Mouse (Mus musculus) left cerebral cortex, adult 2 months (tissue): ENCODE measurements at regions not wholly inside any gene's neighbourhood (a gene's known extent, or its start where the extent isn't known, plus 50 kb on each side); places are given as distances from the start of the nearest gene placed in this dataset.
"Not testable (repeated sequence)": the region's sequence is repeated elsewhere in the genome, so short reads cannot be mapped to it uniquely, and the experiment has no call there.

Experiments
- DNase-seq, 2 experiments: peaks; one replicate each; pipeline ENCODE4 v3.0.0; 2021 to 2022; ENCODE audit warnings: low spot score in 2 of 2, mixed read lengths in 1 of 2; ENCODE audit errors: extremely low spot score in 1 of 2
- H3K27ac ChIP-seq: fragments of 200-600 bp; 2 replicates; pipeline ENCODE4 v1.8.1; 2022
- H3K4me3 ChIP-seq: fragments of 200-600 bp; 2 replicates; pipeline ENCODE4 v1.8.1; 2022
- CTCF ChIP-seq: fragments of 200-600 bp; IDR thresholded peaks from 2 replicates; pipeline ENCODE4 v1.8.1; 2022; ENCODE audit warnings: antibody characterized with exemption, mild to moderate bottlenecking, moderate library complexity
- intact Hi-C: fragments of 180-260 bp; cut with DNase I; formaldehyde crosslinking; loops from one replicate; pipeline ENCODE4 v1.15.1; 2025

- no peak for TF ChIP-seq CTCF
- no peak for DNase-seq
- Histone ChIP-seq H3K4me3 (no peak overlapping the region), H3K27ac (no peak overlapping the region)
- intact Hi-C loops = no loop called here
Observed at GRCm38 (mm10) chr1:16904690-16905089, 811.6 kb upstream of the 4930444P10Rik start.

- DNase-seq, H3K27ac ChIP-seq, intact Hi-C loops, H3K4me3 ChIP-seq: not testable (repeated sequence)
Observed at GRCm38 (mm10) chr1:16868383-16868782, 775.3 kb upstream of the 4930444P10Rik start.

- H3K4me3 ChIP-seq, DNase-seq, intact Hi-C loops, H3K27ac ChIP-seq: not testable (repeated sequence)
Observed at GRCm38 (mm10) chr1:16867086-16867835, 774.1 kb upstream of the 4930444P10Rik start.

GRCm38 (mm10) chr1:16837111-16837510 is 744.0 kb upstream of the 4930444P10Rik start:
- Histone ChIP-seq H3K27ac (no peak overlapping the region), H3K4me3 (no peak overlapping the region)
- intact Hi-C loops = no loop called here
- no peak for TF ChIP-seq CTCF
- no peak for DNase-seq

GRCm38 (mm10) chr1:16824709-16825108 is 731.6 kb upstream of the 4930444P10Rik start:
- H3K4me3 ChIP-seq, DNase-seq, H3K27ac ChIP-seq, intact Hi-C loops: not testable (repeated sequence)

GRCm38 (mm10) chr1:16824057-16824456 is 730.9 kb upstream of the 4930444P10Rik start:
- intact Hi-C loops = no loop called here

GRCm38 (mm10) chr1:16821186-16821585 is 728.1 kb upstream of the 4930444P10Rik start:
- DNase-seq = no peak
- Histone ChIP-seq H3K27ac (no peak overlapping the region), H3K4me3 (no peak overlapping the region)
- intact Hi-C loops = no loop called here
- no peak for TF ChIP-seq CTCF

More at GRCm38 (mm10) chr1:16824057-16824456, 730.9 kb upstream of the 4930444P10Rik start:
- H3K27ac ChIP-seq = no peak overlapping the region
- TF ChIP-seq CTCF = no peak
- DNase-seq = no peak
- no peak overlapping the region for H3K4me3 ChIP-seq

- intact Hi-C loops = no loop called here
- DNase-seq = no peak
- no peak for TF ChIP-seq CTCF
- no peak overlapping the region for H3K27ac ChIP-seq
- no peak overlapping the region for H3K4me3 ChIP-seq
Observed at GRCm38 (mm10) chr1:16816572-16816971, 723.4 kb upstream of the 4930444P10Rik start.

- no peak overlapping the region for H3K4me3 ChIP-seq
- H3K27ac ChIP-seq = no peak overlapping the region
- intact Hi-C loops = no loop called here
- TF ChIP-seq CTCF = no peak
- no peak for DNase-seq
Observed at GRCm38 (mm10) chr1:16815731-16816130, 722.6 kb upstream of the 4930444P10Rik start.

GRCm38 (mm10) chr1:16809370-16810150 is 716.4 kb upstream of the 4930444P10Rik start:
- Histone ChIP-seq H3K4me3 (no peak overlapping the region), H3K27ac (peak overlapping the region; percentile 16; the same call in 1 of the 2 replicates)
- intact Hi-C loops = no loop called here
- DNase-seq = no peak
- TF ChIP-seq CTCF = no peak

- peak; percentile 79 for TF ChIP-seq CTCF
- intact Hi-C loops = loop anchor here (1.0 to 10.0 kb wide), 2 partner anchors 325 to 837 kb away; no protein-coding TSS in a partner anchor
- DNase-seq = peak; percentile 76 to 88
Observed at GRCm38 (mm10) chr1:16798292-16798691, 705.2 kb upstream of the 4930444P10Rik start.

GRCm38 (mm10) chr1:16796449-16796848 is 703.3 kb upstream of the 4930444P10Rik start:
- DNase-seq = no peak
- H3K4me3 ChIP-seq = no peak overlapping the region
- intact Hi-C loops = loop anchor here (10.0 kb wide), 1 partner anchor 838 kb away; no protein-coding TSS in a partner anchor
- no peak overlapping the region for H3K27ac ChIP-seq
- no peak for TF ChIP-seq CTCF

More at GRCm38 (mm10) chr1:16798292-16798691, 705.2 kb upstream of the 4930444P10Rik start:
- H3K4me3 ChIP-seq = no peak overlapping the region
- H3K27ac ChIP-seq = no peak overlapping the region
